Mouse (Mus musculus) megakaryocyte progenitor cell, adult 5-6 weeks (primary cell): ENCODE results near the gene 4930562C15Rik. TPM values are rescaled to one million over a fixed set of nuclear protein-coding genes. Genes with fewer than 3 reads are reported as not detected.

Experiments used
- ATAC-seq: replicated peaks from 2 replicates; pipeline ENCODE4 v1.8.0; 2016; ENCODE audit warnings: mild to moderate bottlenecking, moderate TSS enrichment, inconsistent platforms; ENCODE audit not compliant: poor library complexity
- total RNA-seq, 2 experiments: library from RNA; stranded (forward) in 1 of 2; stranded (reverse) in 1 of 2; fragments of 157-497, 149-512 nt in 1 of 2; fragments of 200-1000 nt in 1 of 2; gene quantifications; 2 replicates each; pipeline versions ENCODE4 v1.2.3 to v1.2.4; 2015 to 2017

4930562C15Rik gene
- total RNA-seq, 2 experiments from 2014 or later: not detected

DNA sequence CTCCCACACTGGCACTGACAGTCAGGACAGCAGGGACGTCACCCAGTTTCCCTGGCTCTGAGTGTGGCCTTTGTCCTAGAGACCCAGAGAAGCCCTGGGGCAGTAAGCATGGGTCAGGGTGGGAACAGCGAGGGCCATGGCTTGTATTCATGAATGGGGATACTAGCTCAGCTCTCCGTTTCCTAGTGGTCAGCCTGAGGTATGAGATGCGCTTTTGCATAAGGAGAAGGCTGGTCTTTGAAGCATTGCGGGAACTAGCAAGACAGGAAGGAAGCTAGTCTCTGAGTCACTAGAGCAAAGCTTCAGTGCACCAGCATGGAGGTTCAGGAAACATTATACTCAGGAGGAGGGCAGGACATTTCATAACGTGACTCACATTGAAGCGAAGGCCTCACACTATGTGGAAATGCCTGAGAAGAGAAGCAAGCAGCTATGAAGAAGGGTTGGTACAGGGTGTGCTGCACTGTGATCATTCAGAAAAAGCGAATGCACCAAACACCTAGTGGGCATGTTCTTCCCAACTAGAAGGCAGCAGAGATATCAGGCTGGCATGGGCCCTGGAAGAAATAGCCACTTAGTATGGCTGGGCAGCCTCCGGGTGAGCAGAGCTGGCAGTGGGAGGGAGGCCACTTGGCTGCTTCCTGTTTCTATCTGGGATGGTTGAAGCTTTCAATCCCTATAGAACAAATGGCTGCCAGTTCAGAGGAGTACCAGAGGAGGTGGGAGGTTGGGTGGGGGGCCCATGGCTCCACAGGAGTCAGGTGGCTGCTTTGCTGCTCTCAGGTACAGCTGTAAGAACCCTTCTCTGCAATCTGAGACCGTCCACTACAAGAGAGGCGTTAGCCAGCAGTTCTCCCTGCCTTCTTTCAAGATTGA, 77.9 kb downstream of the 4930562C15Rik start:
- ATAC-seq: peak; percentile 78

DNA sequence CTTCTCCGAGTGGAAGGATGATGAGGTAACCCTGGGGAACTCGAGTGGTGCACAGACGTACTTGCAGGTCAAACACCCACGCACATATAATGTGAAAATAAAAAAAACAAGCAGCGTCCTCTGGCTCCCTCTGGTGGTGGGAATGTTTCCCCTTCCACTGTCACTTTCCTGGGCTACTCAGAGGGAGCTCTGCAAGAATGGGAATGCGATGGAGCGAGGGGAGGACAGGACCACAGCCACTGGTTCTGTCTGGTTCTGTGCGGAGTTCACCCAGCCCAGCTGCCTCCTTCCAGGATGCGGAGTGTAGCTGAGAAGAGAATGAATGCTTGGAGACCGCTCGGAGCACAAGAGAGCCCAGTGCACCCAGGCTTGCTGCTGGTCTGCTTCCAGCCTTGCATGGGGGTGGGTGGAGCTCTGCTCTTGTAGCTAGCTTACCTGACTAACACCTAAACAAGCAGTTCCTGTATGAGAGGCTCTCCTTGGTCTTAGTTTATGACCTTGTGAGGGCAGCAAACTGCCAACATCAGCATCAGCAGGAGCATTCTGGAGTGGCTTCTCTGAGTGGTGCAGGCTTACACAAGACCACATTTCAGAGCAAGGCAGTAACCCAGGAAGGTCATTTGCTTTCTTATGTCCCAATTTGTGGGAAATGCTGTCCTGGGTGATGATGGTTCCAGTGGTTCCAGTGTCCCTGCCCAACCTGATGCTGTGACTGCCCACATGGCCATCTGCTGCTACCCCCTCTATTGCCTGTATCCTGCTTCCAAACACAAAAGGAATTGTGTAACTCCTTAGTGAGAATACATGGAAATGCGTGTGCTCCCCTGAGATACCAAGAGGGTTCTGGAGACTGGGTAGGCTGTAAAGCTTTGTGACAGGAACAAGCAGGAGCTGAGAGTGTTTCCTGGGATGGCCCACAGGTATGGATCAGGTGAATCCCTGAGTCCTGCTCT, 78.8 kb downstream of the 4930562C15Rik start:
- peak; percentile 70 for ATAC-seq

GRCm38 (mm10) chr16:4915931-4916330, 80.7 kb downstream of the 4930562C15Rik start:
- no peak for ATAC-seq

- ATAC-seq: no peak
Measured at GRCm38 (mm10) chr16:4916608-4917007, 81.4 kb downstream of the 4930562C15Rik start.

Other genes with a start within 250 kb of the 4930562C15Rik start
- 1.1 and 1.5 TPM in 2 replicates for gene Glis2, start 240.7 kb upstream of the 4930562C15Rik start, total RNA-seq (2015)
- 0.64 and 1.1 TPM in 2 replicates for gene Glis2, start 240.7 kb upstream of the 4930562C15Rik start, total RNA-seq (2017)
- 74.0 and 86.1 TPM in 2 replicates for gene Pam16, start 210.4 kb upstream of the 4930562C15Rik start, total RNA-seq (2015)
- gene Pam16, start 210.4 kb upstream of the 4930562C15Rik start, total RNA-seq (2017): 19.1 and 35.2 TPM in 2 replicates
- gene Vasn, start 195.5 kb upstream of the 4930562C15Rik start, total RNA-seq (2015): 0.07 and 0.49 TPM in 2 replicates
- gene Vasn, start 195.5 kb upstream of the 4930562C15Rik start, total RNA-seq (2017): 0.17 and 0.34 TPM in 2 replicates
- gene Dnaja3, start 195.4 kb upstream of the 4930562C15Rik start, total RNA-seq (2015): 24.6 and 26.3 TPM in 2 replicates
- gene Dnaja3, start 195.4 kb upstream of the 4930562C15Rik start, total RNA-seq (2017): 59.5 and 71.1 TPM in 2 replicates
- gene Coro7, start 155.6 kb upstream of the 4930562C15Rik start, total RNA-seq (2015): 62.1 and 67.0 TPM in 2 replicates
- 34.1 and 40.2 TPM in 2 replicates for gene Coro7, start 155.6 kb upstream of the 4930562C15Rik start, total RNA-seq (2017)
- 61.8 and 64.7 TPM in 2 replicates for gene Nmral1, start 116.1 kb upstream of the 4930562C15Rik start, total RNA-seq (2015)
- 65.5 and 70.5 TPM in 2 replicates for gene Nmral1, start 116.1 kb upstream of the 4930562C15Rik start, total RNA-seq (2017)
- gene Hmox2, start 109.1 kb upstream of the 4930562C15Rik start, total RNA-seq (2015): 68.6 and 81.1 TPM in 2 replicates
- gene Hmox2, start 109.1 kb upstream of the 4930562C15Rik start, total RNA-seq (2017): 74.7 and 78.8 TPM in 2 replicates
- 10.3 and 12.2 TPM in 2 replicates for gene Cdip1, start 45.1 kb upstream of the 4930562C15Rik start, total RNA-seq (2015)
- gene Cdip1, start 45.1 kb upstream of the 4930562C15Rik start, total RNA-seq (2017): 10.7 and 11.5 TPM in 2 replicates
- 36.5 and 38.4 TPM in 2 replicates for gene Ubald1, start 44.9 kb downstream of the 4930562C15Rik start, total RNA-seq (2015)
- 16.3 and 16.5 TPM in 2 replicates for gene Ubald1, start 44.9 kb downstream of the 4930562C15Rik start, total RNA-seq (2017)
- 20.5 and 23.2 TPM in 2 replicates for gene Mgrn1, start 50.8 kb downstream of the 4930562C15Rik start, total RNA-seq (2015)
- 12.6 and 18.2 TPM in 2 replicates for gene Mgrn1, start 50.8 kb downstream of the 4930562C15Rik start, total RNA-seq (2017)
- 25.2 and 30.1 TPM in 2 replicates for gene Nudt16l1, start 103.3 kb downstream of the 4930562C15Rik start, total RNA-seq (2015)
- 18.9 and 19.3 TPM in 2 replicates for gene Nudt16l1, start 103.3 kb downstream of the 4930562C15Rik start, total RNA-seq (2017)
- gene Anks3, start 128.8 kb downstream of the 4930562C15Rik start, total RNA-seq (2015): 16.2 and 18.5 TPM in 2 replicates
- gene Anks3, start 128.8 kb downstream of the 4930562C15Rik start, total RNA-seq (2017): 18.2 and 24.9 TPM in 2 replicates
- gene Sept12, start 162.4 kb downstream of the 4930562C15Rik start, total RNA-seq (2015): not detected in 2 replicates
- not detected in 2 replicates for gene Sept12, start 162.4 kb downstream of the 4930562C15Rik start, total RNA-seq (2017)
- not detected in 2 replicates for gene Smim22, start 171.9 kb downstream of the 4930562C15Rik start, total RNA-seq (2015)
- not detected in 2 replicates for gene Smim22, start 171.9 kb downstream of the 4930562C15Rik start, total RNA-seq (2017)
- 45.8 and 48.9 TPM in 2 replicates for gene Rogdi, start 178.1 kb downstream of the 4930562C15Rik start, total RNA-seq (2015)
- gene Rogdi, start 178.1 kb downstream of the 4930562C15Rik start, total RNA-seq (2017): 17.3 and 23.4 TPM in 2 replicates
- gene Glyr1, start 214.4 kb downstream of the 4930562C15Rik start, total RNA-seq (2015): 69.5 and 74.6 TPM in 2 replicates
- 103 and 112 TPM in 2 replicates for gene Glyr1, start 214.4 kb downstream of the 4930562C15Rik start, total RNA-seq (2017)
- gene Ubn1, start 214.6 kb downstream of the 4930562C15Rik start, total RNA-seq (2015): 28.1 and 30.3 TPM in 2 replicates
- 37.2 and 43.6 TPM in 2 replicates for gene Ubn1, start 214.6 kb downstream of the 4930562C15Rik start, total RNA-seq (2017)